Mouse (Mus musculus) heart, postnatal 0 days (tissue): ENCODE measurements around the gene Zfp212.

ENCODE experiments used
- CTCF ChIP-seq: IDR thresholded peaks from 2 replicates; pipeline ENCODE4 v1.5.1; 2016; ENCODE audit warnings: antibody characterized with exemption, control low read depth, low read depth
- EP300 ChIP-seq: IDR thresholded peaks from 2 replicates; pipeline ENCODE4 v1.6.1; 2016; ENCODE audit warnings: antibody characterized with exemption, low read depth

- TF ChIP-seq CTCF (no peak), EP300 (no peak)
These were observed 40.1 kb upstream of the Zfp212 start for GRCm38 (mm10) chr6:47880166-47880565.
